Mouse (Mus musculus) myocyte (in vitro differentiated cells): Measurements from ENCODE around the gene Cdc42se1.

Experiments used
- E2F4 ChIP-seq: IDR thresholded peaks from one replicate; pipeline ENCODE4 v1.6.1; 2011; ENCODE audit warnings: mild to moderate bottlenecking, control low read depth, moderate library complexity; ENCODE audit not compliant: insufficient read depth
- MAX ChIP-seq: IDR thresholded peaks from one replicate; pipeline ENCODE4 v1.6.1; 2011; ENCODE audit warnings: low read depth, mild to moderate bottlenecking, control low read depth
- MYOD1 ChIP-seq, 3 experiments: IDR thresholded peaks; one replicate each; pipeline ENCODE4 v1.6.1; 2011; ENCODE audit warnings: control low read depth in 2 of 3, low read depth in 2 of 3, mild to moderate bottlenecking in 2 of 3, moderate library complexity in 1 of 3; ENCODE audit not compliant: insufficient read length in 2 of 3, control insufficient read depth in 1 of 3
- POLR2A ChIP-seq: IDR thresholded peaks from one replicate; pipeline ENCODE4 v1.6.1; 2011; ENCODE audit warnings: low read depth, mild to moderate bottlenecking, control low read depth, moderate library complexity; ENCODE audit not compliant: insufficient read length
- POLR2AphosphoS2 ChIP-seq: IDR thresholded peaks from one replicate; pipeline ENCODE4 v1.6.1; 2011; ENCODE audit warnings: low read depth, control low read depth; ENCODE audit not compliant: insufficient read length
- TCF12 ChIP-seq: IDR thresholded peaks from one replicate; pipeline ENCODE4 v1.6.1; 2011; ENCODE audit warnings: mild to moderate bottlenecking, control low read depth; ENCODE audit not compliant: poor library complexity, insufficient read depth, severe bottlenecking
- USF1 ChIP-seq: IDR thresholded peaks from one replicate; pipeline ENCODE4 v1.6.1; 2011; ENCODE audit warnings: low read depth, mild to moderate bottlenecking, control low read depth, moderate library complexity

DNA sequence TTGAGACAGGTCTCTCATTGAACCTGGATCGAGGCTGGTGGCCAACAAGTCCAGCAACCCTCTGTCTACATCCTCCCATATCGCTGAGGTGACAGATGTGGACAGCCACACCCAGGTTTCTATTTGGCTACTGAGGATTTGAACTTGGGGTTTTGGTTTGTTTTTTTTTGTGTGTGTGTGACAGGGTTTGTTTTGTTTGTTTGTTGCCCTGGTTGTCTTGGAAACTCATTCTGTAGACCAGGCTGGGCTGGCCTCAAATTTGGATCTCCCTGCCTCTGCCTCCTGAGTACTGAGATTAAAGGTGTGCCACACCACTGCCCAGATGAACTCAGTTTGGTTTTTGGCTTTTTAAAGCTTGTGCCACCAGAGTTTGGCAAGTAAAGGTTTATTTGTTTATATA is 5.5 kb upstream of the Cdc42se1 start:
- TF ChIP-seq MAX (no peak), POLR2A (no peak), TCF12 (no peak), POLR2AphosphoS2 (no peak), USF1 (no peak), MYOD1 (IDR thresholded peaks at IDR 0.05; ENCODE audit: control insufficient read depth in 1 of 3, insufficient read length in 2 of 3, low read depth in 2 of 3) (no peak), E2F4 (no peak)
